Mouse (Mus musculus): ENCODE measurements around the gene Them5. TPM values are rescaled to one million over a fixed set of nuclear protein-coding genes. Genes with fewer than 3 reads are reported as not detected.

Gene Them5
- polyA plus RNA-seq, 1 experiment, result not detected

DNA sequence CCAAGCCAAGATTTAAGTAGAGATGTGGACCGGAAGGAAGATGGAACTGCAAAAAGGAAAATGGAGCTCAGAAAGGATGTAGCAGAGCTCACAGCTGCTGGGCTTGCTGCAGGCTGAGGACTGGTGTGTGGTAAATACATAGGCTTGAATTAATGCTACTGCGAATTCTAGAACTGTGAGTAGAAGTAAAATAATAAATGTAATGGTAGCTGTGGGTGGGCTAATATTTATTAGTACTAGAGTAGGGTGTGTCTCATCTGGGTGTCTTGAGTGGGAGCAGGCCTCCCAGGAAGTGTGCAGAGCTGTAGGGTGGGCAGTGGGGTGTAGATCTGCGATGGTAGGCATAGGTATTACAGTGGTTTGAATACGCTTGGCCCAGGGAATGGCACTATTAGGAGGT, 7.5 kb upstream of the Them5 start:
- TF ChIP-seq POLR2A (IDR thresholded peaks at IDR 0.05; ENCODE audit: borderline replicate concordance, control insufficient read depth, low read depth, low read length), result no peak
- TF ChIP-seq CTCF (IDR thresholded peaks at IDR 0.05; ENCODE audit: control insufficient read depth, insufficient read depth, low read length), result no peak
- H3K4me3 ChIP-seq (replicated peaks; ENCODE audit: control insufficient read depth, low read depth, low read length), result no peak overlapping the region
- no peaks in the 10 kb centered on the region for H3K4me1 ChIP-seq (ENCODE audit: control insufficient read depth, insufficient read depth, low read length)
- H3K27ac ChIP-seq (ENCODE audit: control insufficient read depth, insufficient read depth, low read depth, low read length, poor library complexity), result no peak overlapping the region
- WGBS, result 83% methylated on average over 4 of the region's 4 CpGs

DNA sequence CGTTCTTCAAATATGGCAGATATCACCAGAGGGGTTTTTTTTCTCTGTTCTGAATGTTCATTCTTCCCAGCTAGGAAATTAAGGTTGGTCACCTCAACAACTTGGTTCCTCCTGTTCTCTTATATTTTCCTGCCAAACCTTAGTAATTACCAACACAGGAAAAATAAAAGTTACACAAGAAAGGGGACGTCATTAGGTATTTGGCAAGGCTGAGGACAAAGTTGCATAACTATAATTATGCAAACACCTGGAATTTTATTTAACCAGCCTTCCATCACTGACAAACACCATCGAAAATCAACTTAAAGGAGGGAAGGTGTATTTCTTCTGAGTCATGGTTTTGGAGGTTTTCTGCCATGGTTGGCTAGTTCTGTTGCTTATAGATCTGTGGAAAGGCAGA, 3.4 kb upstream of the Them5 start:
- Histone ChIP-seq H3K27ac (ENCODE audit: control insufficient read depth, insufficient read depth, low read depth, low read length, poor library complexity) (no peak overlapping the region), H3K4me1 (ENCODE audit: control insufficient read depth, insufficient read depth, low read length) (no peaks in the 10 kb centered on the region), H3K4me3 (replicated peaks; ENCODE audit: control insufficient read depth, low read depth, low read length) (no peak overlapping the region)
- TF ChIP-seq POLR2A (IDR thresholded peaks at IDR 0.05; ENCODE audit: borderline replicate concordance, control insufficient read depth, low read depth, low read length) (no peak), CTCF (IDR thresholded peaks at IDR 0.05; ENCODE audit: control insufficient read depth, insufficient read depth, low read length) (no peak)
- 60% methylated on average over 3 of the region's 3 CpGs for WGBS

DNA sequence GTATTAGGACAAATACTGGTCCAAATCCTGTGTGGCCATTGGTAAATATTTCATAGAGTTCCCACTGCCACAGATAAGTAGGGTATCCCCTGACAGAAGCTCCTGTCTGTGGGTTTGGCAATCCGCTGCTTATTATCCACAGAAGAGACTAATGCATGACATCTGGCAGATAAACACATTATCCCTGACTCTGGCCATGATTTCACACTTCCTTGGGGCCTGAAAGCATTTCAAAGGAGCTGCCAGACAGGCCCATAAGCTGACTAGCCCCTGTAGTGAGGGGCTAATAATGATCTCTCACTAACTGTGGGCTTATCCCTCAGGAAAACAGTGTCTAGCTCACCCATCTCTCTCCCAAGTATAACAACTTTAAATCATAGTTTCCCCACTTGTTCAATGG, 653 bp downstream of the Them5 start:
- Histone ChIP-seq H3K4me1 (ENCODE audit: control insufficient read depth, insufficient read depth, low read length) (no peaks in the 10 kb centered on the region), H3K4me3 (replicated peaks; ENCODE audit: control insufficient read depth, low read depth, low read length) (no peak overlapping the region), H3K27ac (ENCODE audit: control insufficient read depth, insufficient read depth, low read depth, low read length, poor library complexity) (no peak overlapping the region)
- TF ChIP-seq CTCF (IDR thresholded peaks at IDR 0.05; ENCODE audit: control insufficient read depth, insufficient read depth, low read length), result no peak
- TF ChIP-seq POLR2A (IDR thresholded peaks at IDR 0.05; ENCODE audit: borderline replicate concordance, control insufficient read depth, low read depth, low read length), result no peak
- 74% methylated on average over 1 of the region's 1 CpGs for WGBS

DNA sequence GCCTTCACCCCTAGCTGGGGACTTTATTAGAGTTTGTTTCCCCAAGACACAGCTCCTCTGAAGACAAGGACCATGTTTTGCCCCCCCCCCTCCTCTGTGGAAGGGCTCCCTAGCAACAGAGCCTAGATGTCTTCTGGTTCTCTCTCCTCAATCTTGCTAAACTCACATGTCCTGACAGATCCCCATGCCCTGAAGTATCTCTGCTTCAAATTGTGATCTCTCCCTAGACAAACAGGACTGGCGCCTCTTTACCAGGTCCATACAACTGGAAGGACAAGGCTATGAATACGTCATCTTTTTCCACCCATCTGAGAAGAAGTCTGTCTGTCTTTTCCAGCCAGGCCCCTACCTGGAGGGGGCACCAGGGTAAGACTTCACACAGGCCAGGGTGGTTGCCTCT, 2.3 kb downstream of the Them5 start:
- H3K4me1 ChIP-seq (ENCODE audit: control insufficient read depth, insufficient read depth, low read length), result no peaks in the 10 kb centered on the region
- no peak overlapping the region for H3K4me3 ChIP-seq (replicated peaks; ENCODE audit: control insufficient read depth, low read depth, low read length)
- WGBS, result 76% methylated on average over 2 of the region's 2 CpGs
- TF ChIP-seq CTCF (IDR thresholded peaks at IDR 0.05; ENCODE audit: control insufficient read depth, insufficient read depth, low read length) (no peak), POLR2A (IDR thresholded peaks at IDR 0.05; ENCODE audit: borderline replicate concordance, control insufficient read depth, low read depth, low read length) (no peak)
- no peak overlapping the region for H3K27ac ChIP-seq (ENCODE audit: control insufficient read depth, insufficient read depth, low read depth, low read length, poor library complexity)

DNA sequence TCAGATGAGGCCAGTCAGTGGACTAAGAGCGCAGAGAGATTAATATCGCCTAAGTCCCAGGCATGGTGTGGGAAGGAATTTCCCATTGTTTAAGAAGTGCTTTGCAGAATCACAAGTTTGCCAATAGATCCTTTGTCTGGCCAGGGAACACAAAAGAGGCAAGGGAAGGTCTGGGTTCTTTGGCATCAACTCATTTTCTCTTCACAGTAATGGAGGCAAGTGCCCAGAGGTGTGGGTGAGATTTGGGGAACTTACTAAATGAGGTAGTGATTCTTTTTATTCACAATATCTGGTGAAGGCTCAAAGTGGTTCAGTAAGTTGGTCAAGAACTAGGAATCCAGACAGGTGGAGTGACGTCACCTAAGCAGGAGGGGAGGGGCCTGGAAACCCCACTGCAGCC, 3.0 kb downstream of the Them5 start:
- Histone ChIP-seq H3K4me3 (replicated peaks; ENCODE audit: control insufficient read depth, low read depth, low read length) (no peak overlapping the region), H3K4me1 (ENCODE audit: control insufficient read depth, insufficient read depth, low read length) (no peaks in the 10 kb centered on the region), H3K27ac (ENCODE audit: control insufficient read depth, insufficient read depth, low read depth, low read length, poor library complexity) (no peak overlapping the region)
- WGBS, result 70% methylated on average over 3 of the region's 3 CpGs
- no peak for TF ChIP-seq CTCF (IDR thresholded peaks at IDR 0.05; ENCODE audit: control insufficient read depth, insufficient read depth, low read length)
- no peak for TF ChIP-seq POLR2A (IDR thresholded peaks at IDR 0.05; ENCODE audit: borderline replicate concordance, control insufficient read depth, low read depth, low read length)

DNA sequence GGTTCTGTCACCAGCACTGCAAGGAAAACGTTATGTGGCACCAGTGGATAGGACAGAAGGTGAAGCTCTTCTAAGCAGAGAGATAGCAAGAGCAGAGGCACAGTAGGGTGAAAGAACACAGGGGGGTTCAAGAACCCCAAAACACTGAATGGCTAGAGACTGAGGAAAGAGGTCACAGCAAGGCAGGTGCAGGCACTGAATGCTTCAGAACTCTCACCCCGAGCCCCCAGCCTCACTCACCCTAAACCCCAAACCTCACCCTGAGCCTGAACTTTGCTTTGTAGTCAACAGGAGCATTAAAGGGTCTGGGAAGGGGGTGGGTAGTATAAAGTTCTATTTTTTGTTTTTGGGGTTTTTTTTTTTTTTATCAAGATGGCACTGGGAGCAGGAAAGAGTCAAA, 6.2 kb downstream of the Them5 start:
- H3K4me1 ChIP-seq (ENCODE audit: control insufficient read depth, insufficient read depth, low read length), result no peaks in the 10 kb centered on the region
- no peak for TF ChIP-seq CTCF (IDR thresholded peaks at IDR 0.05; ENCODE audit: control insufficient read depth, insufficient read depth, low read length)
- no peak for TF ChIP-seq POLR2A (IDR thresholded peaks at IDR 0.05; ENCODE audit: borderline replicate concordance, control insufficient read depth, low read depth, low read length)
- H3K4me3 ChIP-seq (replicated peaks; ENCODE audit: control insufficient read depth, low read depth, low read length), result no peak overlapping the region
- H3K27ac ChIP-seq (ENCODE audit: control insufficient read depth, insufficient read depth, low read depth, low read length, poor library complexity), result no peak overlapping the region
- 66% methylated on average over 2 of the region's 2 CpGs for WGBS

DNA sequence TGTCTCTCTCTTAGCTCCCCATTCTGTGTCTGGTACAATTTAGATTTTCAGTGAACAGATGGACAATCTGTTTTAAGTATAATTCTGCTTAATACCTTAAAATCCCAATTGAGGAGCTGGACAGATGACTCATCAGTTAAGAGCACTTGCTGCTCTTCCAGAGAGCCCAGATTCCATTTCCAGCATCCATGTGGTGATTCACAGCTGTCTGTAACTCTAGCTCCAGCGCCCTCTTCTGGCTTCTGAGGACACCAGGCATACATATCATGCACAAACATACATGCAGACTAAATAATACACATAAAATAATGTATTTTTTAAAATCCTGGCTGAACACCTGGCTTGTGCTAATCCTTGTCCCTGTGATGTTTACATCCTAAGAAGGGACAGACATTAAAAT, 18.9 kb downstream of the Them5 start:
- Histone ChIP-seq H3K4me3 (replicated peaks; ENCODE audit: control insufficient read depth, low read depth, low read length) (no peak overlapping the region), H3K27ac (ENCODE audit: control insufficient read depth, insufficient read depth, low read depth, low read length, poor library complexity) (no peak overlapping the region), H3K4me1 (ENCODE audit: control insufficient read depth, insufficient read depth, low read length) (no peaks in the 10 kb centered on the region)
- 7% methylated on average over 1 of the region's 1 CpGs for WGBS
- TF ChIP-seq CTCF (IDR thresholded peaks at IDR 0.05; ENCODE audit: control insufficient read depth, insufficient read depth, low read length), result no peak
- no peak for TF ChIP-seq POLR2A (IDR thresholded peaks at IDR 0.05; ENCODE audit: borderline replicate concordance, control insufficient read depth, low read depth, low read length)

DNA sequence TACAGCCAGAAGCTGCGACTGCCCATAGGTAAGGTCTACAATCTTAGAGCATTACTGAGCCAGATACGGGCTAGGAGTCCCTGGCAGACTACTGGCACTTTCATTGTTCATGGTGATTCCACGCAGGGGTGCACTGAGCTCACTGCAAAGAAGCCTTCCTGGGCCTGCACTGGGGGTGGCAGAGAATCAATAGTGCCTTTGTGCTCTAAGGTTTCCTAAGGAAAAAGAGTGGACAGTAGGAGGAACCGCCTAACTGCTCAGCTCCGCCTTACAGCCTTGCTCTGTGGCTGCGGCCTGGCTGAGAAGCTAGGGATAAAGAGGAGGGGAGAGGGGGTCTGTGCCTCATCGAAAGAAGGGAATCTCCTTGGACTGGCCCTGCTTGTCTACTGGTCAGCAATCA, 20.2 kb downstream of the Them5 start, which contains the start of gene C2cd4d:
Gene C2cd4d, plus strand, starts transcription at position 301 of the 400 bp plus-strand sequence.
- no peak within 1 kb of the TSS for H3K27ac ChIP-seq (ENCODE audit: control insufficient read depth, insufficient read depth, low read depth, low read length, poor library complexity)
- H3K4me3 ChIP-seq (replicated peaks; ENCODE audit: control insufficient read depth, low read depth, low read length), result no peak within 1 kb of the TSS
- no peaks in the 10 kb centered on the region for H3K4me1 ChIP-seq (ENCODE audit: control insufficient read depth, insufficient read depth, low read length)
- WGBS, result 84% methylated on average over 7 of the region's 7 CpGs
- TF ChIP-seq POLR2A (IDR thresholded peaks at IDR 0.05; ENCODE audit: borderline replicate concordance, control insufficient read depth, low read depth, low read length), result no peak
- no peak for TF ChIP-seq CTCF (IDR thresholded peaks at IDR 0.05; ENCODE audit: control insufficient read depth, insufficient read depth, low read length)
